Mouse (Mus musculus): ENCODE measurements around the gene Ctdnep1. TPM values are rescaled to one million over a fixed set of nuclear protein-coding genes. Genes with fewer than 3 reads are reported as not detected.

The Ctdnep1 gene
- polyA plus RNA-seq, 1 experiment from 2014 or later, result 22.6 TPM

DNA sequence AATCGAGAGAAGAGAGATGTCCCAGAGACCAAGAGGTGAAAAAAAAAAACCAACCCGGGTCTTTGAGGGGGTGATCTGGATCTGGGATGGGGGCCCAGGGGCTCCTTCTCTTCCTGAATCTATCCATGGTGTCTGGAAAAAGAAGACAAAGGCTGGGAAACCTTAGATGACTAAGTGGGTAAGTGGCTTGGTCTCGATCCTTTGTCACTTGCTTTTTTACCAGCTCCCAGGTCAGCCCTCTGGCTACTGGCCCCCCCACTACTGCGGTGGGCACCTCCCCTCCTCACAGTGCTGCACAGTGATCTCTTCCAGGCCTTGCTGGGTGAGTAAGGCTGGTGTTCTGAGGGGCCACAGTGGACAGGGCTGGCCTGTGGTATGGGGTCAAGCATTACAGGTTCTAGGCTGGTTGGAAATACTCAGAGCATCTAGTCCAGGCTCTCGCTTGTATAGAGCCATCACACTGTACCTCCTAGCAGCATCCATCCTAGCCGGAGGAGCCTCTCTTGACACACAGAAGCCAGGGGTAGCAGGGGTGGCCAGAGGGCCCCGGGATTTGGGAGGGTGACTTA, 36.3 kb downstream of the Ctdnep1 start:
- peaks cover 2% of the 10 kb centered on the region; the same call in 1 of the 2 replicates for H3K36me3 ChIP-seq (ENCODE audit: control insufficient read depth, insufficient read depth, low read length)
- ATAC-seq (ENCODE audit: low FRiP score) (no peak), DNase-seq (ENCODE audit: low spot score, missing footprints) (peak; percentile 82)
- WGBS, result 35% methylated on average over 7 of the region's 7 CpGs
- H3K27ac ChIP-seq (ENCODE audit: low read depth, low read length), result no peak overlapping the region; the same call in 1 of the 2 replicates
- peak overlapping the region; percentile 68 for H3K4me3 ChIP-seq (ENCODE audit: low read depth, low read length)
- H3K9ac ChIP-seq (ENCODE audit: low read length), result peak overlapping the region; percentile 88
- no peaks in the 10 kb centered on the region for H3K9me3 ChIP-seq (ENCODE audit: control insufficient read depth, low read length)
- H3K27me3 ChIP-seq (ENCODE audit: control insufficient read depth, insufficient read depth, low read length), result no peaks in the 10 kb centered on the region
- H3K4me2 ChIP-seq, result peak overlapping the region; percentile 87
- H3K4me1 ChIP-seq (ENCODE audit: control insufficient read depth, insufficient read depth, low read length), result peaks cover 46% of the 10 kb centered on the region

- peaks cover 55% of the 10 kb centered on the region for H3K4me1 ChIP-seq (ENCODE audit: control insufficient read depth, insufficient read depth, low read length)
- ATAC-seq (ENCODE audit: low FRiP score) (no peak), DNase-seq (ENCODE audit: low spot score, missing footprints) (peak; percentile 98)
- no peaks in the 10 kb centered on the region for H3K9me3 ChIP-seq (ENCODE audit: control insufficient read depth, low read length)
- H3K36me3 ChIP-seq (ENCODE audit: control insufficient read depth, insufficient read depth, low read length), result no peaks in the 10 kb centered on the region
- peak overlapping the region; percentile 79 for H3K27ac ChIP-seq (ENCODE audit: low read depth, low read length)
- H3K27me3 ChIP-seq (ENCODE audit: control insufficient read depth, insufficient read depth, low read length), result no peaks in the 10 kb centered on the region
- peak overlapping the region; percentile 87 for H3K4me2 ChIP-seq
- H3K4me3 ChIP-seq (ENCODE audit: low read depth, low read length), result peak overlapping the region; percentile 68
- WGBS, result 1% methylated on average over 25 of the region's 25 CpGs
- peak overlapping the region; percentile 88 for H3K9ac ChIP-seq (ENCODE audit: low read length)
Measured at GRCm38 (mm10) chr11:70018131-70018990, 37.4 kb downstream of the Ctdnep1 start.

GRCm38 (mm10) chr11:70019495-70020021, 38.6 kb downstream of the Ctdnep1 start:
- peak; percentile 81 for DNase-seq (ENCODE audit: low spot score, missing footprints)
- no peak for ATAC-seq (ENCODE audit: low FRiP score)
- H3K9ac ChIP-seq (ENCODE audit: low read length), result peak overlapping the region; percentile 88
- H3K4me3 ChIP-seq (ENCODE audit: low read depth, low read length), result peak overlapping the region; percentile 68
- H3K27ac ChIP-seq (ENCODE audit: low read depth, low read length), result peak overlapping the region; percentile 79
- no peaks in the 10 kb centered on the region for H3K9me3 ChIP-seq (ENCODE audit: control insufficient read depth, low read length)
- H3K27me3 ChIP-seq (ENCODE audit: control insufficient read depth, insufficient read depth, low read length), result no peaks in the 10 kb centered on the region
- 14% methylated on average over 2 of the region's 2 CpGs for WGBS
- no peaks in the 10 kb centered on the region for H3K36me3 ChIP-seq (ENCODE audit: control insufficient read depth, insufficient read depth, low read length)
- H3K4me1 ChIP-seq (ENCODE audit: control insufficient read depth, insufficient read depth, low read length), result peaks cover 60% of the 10 kb centered on the region
- peak overlapping the region; percentile 87 for H3K4me2 ChIP-seq

DNA sequence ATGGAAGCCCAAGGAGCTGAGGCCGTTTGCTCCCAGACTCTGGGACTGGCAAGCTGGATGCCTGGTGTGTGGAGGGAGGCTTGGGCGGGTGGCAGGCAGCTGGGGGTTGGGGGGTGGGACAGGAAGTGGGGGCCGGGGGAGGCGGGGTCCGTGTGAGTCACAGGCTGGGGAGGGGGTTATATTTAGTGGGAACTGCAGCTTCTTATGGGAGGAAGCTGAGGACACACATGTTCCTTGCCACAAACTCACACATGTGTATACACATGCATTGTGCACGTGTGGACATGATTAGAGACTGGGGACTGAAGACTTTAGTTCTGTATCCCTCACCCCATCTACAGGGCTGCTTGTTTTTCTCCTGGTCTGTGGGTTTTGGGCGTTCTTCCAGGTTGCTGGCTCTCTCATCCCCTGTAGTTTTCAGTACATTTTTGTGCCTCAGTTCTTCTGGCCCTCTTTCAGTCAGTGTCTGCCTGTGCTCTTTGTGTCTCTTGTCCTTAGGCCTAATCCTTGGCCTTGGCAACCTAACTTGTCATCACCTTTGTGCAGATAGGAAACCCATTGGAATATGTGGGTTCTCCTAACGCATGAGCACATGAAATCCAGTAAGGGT, 39.2 kb downstream of the Ctdnep1 start:
- Histone ChIP-seq H3K4me2 (peak overlapping the region; percentile 87), H3K4me3 (ENCODE audit: low read depth, low read length) (peak overlapping the region; percentile 38), H3K27ac (ENCODE audit: low read depth, low read length) (peak overlapping the region; percentile 69), H3K36me3 (ENCODE audit: control insufficient read depth, insufficient read depth, low read length) (no peaks in the 10 kb centered on the region), H3K9me3 (ENCODE audit: control insufficient read depth, low read length) (no peaks in the 10 kb centered on the region), H3K27me3 (ENCODE audit: control insufficient read depth, insufficient read depth, low read length) (no peaks in the 10 kb centered on the region), H3K4me1 (ENCODE audit: control insufficient read depth, insufficient read depth, low read length) (peaks cover 57% of the 10 kb centered on the region), H3K9ac (ENCODE audit: low read length) (peak overlapping the region; percentile 40; the same call in 1 of the 2 replicates)
- no peak for ATAC-seq (ENCODE audit: low FRiP score)
- DNase-seq (ENCODE audit: low spot score, missing footprints), result peak; percentile 83
- WGBS, result 12% methylated on average over 7 of the region's 8 CpGs

- Histone ChIP-seq H3K4me1 (ENCODE audit: control insufficient read depth, insufficient read depth, low read length) (peaks cover 60% of the 10 kb centered on the region), H3K4me2 (peak overlapping the region; percentile 87), H3K4me3 (ENCODE audit: low read depth, low read length) (peak overlapping the region; percentile 38), H3K27me3 (ENCODE audit: control insufficient read depth, insufficient read depth, low read length) (no peaks in the 10 kb centered on the region), H3K36me3 (ENCODE audit: control insufficient read depth, insufficient read depth, low read length) (no peaks in the 10 kb centered on the region), H3K9me3 (ENCODE audit: control insufficient read depth, low read length) (no peaks in the 10 kb centered on the region), H3K27ac (ENCODE audit: low read depth, low read length) (peak overlapping the region; percentile 69), H3K9ac (ENCODE audit: low read length) (peak overlapping the region; percentile 40; the same call in 1 of the 2 replicates)
- peak; percentile 97 for DNase-seq (ENCODE audit: low spot score, missing footprints)
- ATAC-seq (ENCODE audit: low FRiP score), result peak; percentile 80
- WGBS, result under 1% methylated on average over 8 of the region's 8 CpGs
Measured at GRCm38 (mm10) chr11:70020731-70021263, 39.8 kb downstream of the Ctdnep1 start.

DNA sequence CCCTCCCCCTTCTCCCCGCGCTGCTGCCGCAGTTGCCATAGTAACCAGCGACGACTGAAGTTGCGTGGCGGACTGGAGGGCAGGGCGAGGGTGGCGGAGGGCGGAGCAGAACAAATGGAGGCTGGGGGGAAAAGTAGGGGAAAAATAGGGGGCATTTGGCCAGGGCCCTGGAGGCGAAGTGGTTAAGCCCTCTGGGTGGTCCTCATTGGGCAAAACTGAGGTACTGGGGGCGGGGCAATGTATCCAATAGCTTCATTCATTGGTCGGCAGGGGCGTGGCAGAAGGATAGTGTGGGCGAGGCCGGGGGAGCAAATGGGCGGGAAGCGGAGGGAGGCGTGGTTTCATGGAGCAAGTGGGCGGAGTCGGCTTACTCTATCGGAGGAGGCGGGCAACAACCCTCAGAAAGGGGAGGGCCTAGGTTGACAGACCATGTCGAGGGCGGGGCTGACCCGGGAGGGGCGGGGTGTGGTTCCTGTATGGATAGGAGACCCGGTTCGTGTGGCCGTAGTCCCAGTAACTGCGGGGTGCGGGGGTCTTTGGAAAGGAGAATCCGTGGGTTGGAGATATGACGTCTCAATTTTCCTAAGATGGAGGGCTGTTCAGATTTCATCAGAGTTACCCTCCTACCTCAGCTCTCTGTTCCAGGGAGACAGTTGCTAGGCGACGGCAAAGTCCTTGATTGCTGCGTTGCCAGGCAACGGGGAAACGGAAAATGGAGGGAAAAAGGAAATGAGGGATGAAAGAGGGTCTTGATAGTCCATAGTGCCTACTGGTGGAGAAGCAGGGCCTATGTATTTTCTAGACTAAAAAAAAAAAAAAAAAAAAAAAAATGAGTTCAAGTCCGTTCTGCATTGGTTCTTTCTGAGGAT, 40.5 kb downstream of the Ctdnep1 start:
- WGBS, result 1% methylated on average over 40 of the region's 40 CpGs
- Histone ChIP-seq H3K4me3 (ENCODE audit: low read depth, low read length) (peak overlapping the region; percentile 38), H3K9ac (ENCODE audit: low read length) (peak overlapping the region; percentile 40; the same call in 1 of the 2 replicates), H3K9me3 (ENCODE audit: control insufficient read depth, low read length) (no peaks in the 10 kb centered on the region), H3K36me3 (ENCODE audit: control insufficient read depth, insufficient read depth, low read length) (no peaks in the 10 kb centered on the region), H3K27me3 (ENCODE audit: control insufficient read depth, insufficient read depth, low read length) (no peaks in the 10 kb centered on the region), H3K27ac (ENCODE audit: low read depth, low read length) (peak overlapping the region; percentile 69), H3K4me2 (peak overlapping the region; percentile 87), H3K4me1 (ENCODE audit: control insufficient read depth, insufficient read depth, low read length) (peaks cover 67% of the 10 kb centered on the region)
- DNase-seq (ENCODE audit: low spot score, missing footprints) (peak; percentile 100), ATAC-seq (ENCODE audit: low FRiP score) (peak; percentile 86)

- peak overlapping the region; percentile 35; the same call in 1 of the 2 replicates for H3K27ac ChIP-seq (ENCODE audit: low read depth, low read length)
- H3K4me2 ChIP-seq, result peak overlapping the region; percentile 67
- 5% methylated on average over 25 of the region's 29 CpGs for WGBS
- H3K27me3 ChIP-seq (ENCODE audit: control insufficient read depth, insufficient read depth, low read length), result no peaks in the 10 kb centered on the region
- peaks cover 76% of the 10 kb centered on the region for H3K4me1 ChIP-seq (ENCODE audit: control insufficient read depth, insufficient read depth, low read length)
- DNase-seq (ENCODE audit: low spot score, missing footprints) (peak; percentile 93), ATAC-seq (ENCODE audit: low FRiP score) (no peak)
- H3K9ac ChIP-seq (ENCODE audit: low read length), result peak overlapping the region; percentile 70
- H3K4me3 ChIP-seq (ENCODE audit: low read depth, low read length), result peak overlapping the region; percentile 37
- H3K36me3 ChIP-seq (ENCODE audit: control insufficient read depth, insufficient read depth, low read length), result no peaks in the 10 kb centered on the region
- H3K9me3 ChIP-seq (ENCODE audit: control insufficient read depth, low read length), result no peaks in the 10 kb centered on the region
Measured at GRCm38 (mm10) chr11:70023481-70024150, 42.7 kb downstream of the Ctdnep1 start.

DNA sequence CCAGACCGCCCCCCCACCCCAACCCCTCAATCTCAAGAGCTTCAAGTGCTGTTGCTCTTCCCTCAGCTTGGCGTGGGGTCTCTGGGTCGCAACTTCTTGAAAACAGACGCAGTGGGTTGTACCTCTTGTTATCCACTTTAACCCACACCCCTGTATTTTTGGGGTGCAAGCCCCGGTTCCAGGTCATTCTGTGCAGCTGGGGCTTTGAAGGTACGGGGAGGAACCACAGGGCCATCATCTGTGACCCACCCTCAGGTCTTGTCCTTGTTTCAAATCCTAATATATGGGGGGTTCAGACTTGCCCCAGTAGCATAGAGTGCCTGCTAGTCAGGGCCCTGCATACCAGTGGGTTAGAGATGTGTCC, 43.2 kb downstream of the Ctdnep1 start:
- Histone ChIP-seq H3K4me2 (peak overlapping the region; percentile 67), H3K9ac (ENCODE audit: low read length) (peak overlapping the region; percentile 70), H3K27me3 (ENCODE audit: control insufficient read depth, insufficient read depth, low read length) (no peaks in the 10 kb centered on the region), H3K36me3 (ENCODE audit: control insufficient read depth, insufficient read depth, low read length) (no peaks in the 10 kb centered on the region), H3K9me3 (ENCODE audit: control insufficient read depth, low read length) (no peaks in the 10 kb centered on the region), H3K4me1 (ENCODE audit: control insufficient read depth, insufficient read depth, low read length) (peaks cover 73% of the 10 kb centered on the region), H3K27ac (ENCODE audit: low read depth, low read length) (peak overlapping the region; percentile 35; the same call in 1 of the 2 replicates), H3K4me3 (ENCODE audit: low read depth, low read length) (peak overlapping the region; percentile 37)
- no peak for ATAC-seq (ENCODE audit: low FRiP score)
- DNase-seq (ENCODE audit: low spot score, missing footprints), result no peak
- 10% methylated on average over 6 of the region's 6 CpGs for WGBS
